In genomic region chr16:94083848-94084525, GRCm38 (mm10) we compare ENCODE assay signal across 15 mouse cellular contexts. TPM values are rescaled to one million over a fixed set of nuclear protein-coding genes. Genes with fewer than 3 reads are reported as not detected.
DNase-seq lines count a peak whose midpoint lies in the region; ATAC-seq and TF ChIP-seq lines count a peak whose summit lies in the region.
"Had no signal": no experiment of that assay in that cellular context is flagged by ENCODE, and none has a peak within 500 bp of the region (broad histone marks: within the 10 kb centered on the region; RNA-seq: fewer than 3 reads in every experiment).

No protein-coding gene starts in this region.

- no peaks in the 10 kb centered on the region for H3K9me3 ChIP-seq in embryonic facial prominence, embryonic 10.5 days
- H3K9me3 ChIP-seq in midbrain, embryonic 13.5 days: no peaks in the 10 kb centered on the region

- no peak overlapping the region for H3K4me2 ChIP-seq in midbrain, embryonic 13.5 days (replicated peaks)

- H3K9ac ChIP-seq in midbrain, embryonic 13.5 days (replicated peaks): no peak overlapping the region

- no peaks in the 10 kb centered on the region for H3K36me3 ChIP-seq in kidney, adult 2 months (ENCODE audit: control insufficient read depth, insufficient read depth, low read length)
- no peaks in the 10 kb centered on the region for H3K36me3 ChIP-seq in embryonic facial prominence, embryonic 10.5 days (replicated peaks)
- no peaks in the 10 kb centered on the region for H3K36me3 ChIP-seq in midbrain, embryonic 13.5 days

- no peak for TF ChIP-seq POLR2A in kidney, adult 2 months (IDR thresholded peaks at IDR 0.05; ENCODE audit: low read depth, low read length)

- peak overlapping the region; percentile 58 for H3K4me3 ChIP-seq in kidney, adult 2 months (ENCODE audit: insufficient read depth, low read depth, low read length)
- peak overlapping the region; percentile 56 for H3K4me3 ChIP-seq in embryonic facial prominence, embryonic 10.5 days
- 0 out of 2 replicates have a peak overlapping the region, but pooled peaks have one; percentile 32 for H3K4me3 ChIP-seq in midbrain, embryonic 13.5 days (replicated peaks)
- no peak overlapping the region for H3K4me3 ChIP-seq in layer of hippocampus, adult 2 months

- H3K4me1 ChIP-seq in kidney, adult 2 months (ENCODE audit: control insufficient read depth, insufficient read depth, low read length): no peaks in the 10 kb centered on the region
- H3K4me1 ChIP-seq in embryonic facial prominence, embryonic 10.5 days: peaks cover 51% of the 10 kb centered on the region
- H3K4me1 ChIP-seq in midbrain, embryonic 13.5 days (replicated peaks): peaks cover 28% of the 10 kb centered on the region

- ATAC-seq in midbrain, embryonic 13.5 days: no peak

- DNase-seq in kidney, adult 2 months: no peak
- DNase-seq in kidney, adult 8-10 months: no peak
- DNase-seq in R1 (ENCODE audit: low read depth, low spot score): peak; percentile 56
- peak; percentile 70 for DNase-seq in embryonic facial prominence, embryonic 10.5 days (ENCODE audit: low spot score)
- DNase-seq in layer of hippocampus, adult 2 months (ENCODE audit: low spot score in 2 of 2): no peak
- DNase-seq in layer of hippocampus, postnatal 10 days (ENCODE audit: low spot score in 2 of 2): no peak
- DNase-seq: cerebellum, adult 9-11 months; heart, postnatal 36 days; layer of hippocampus, postnatal 36 days had no signal

- TF ChIP-seq CTCF in kidney, adult 2 months (conservative IDR thresholded peaks at IDR 0.05; ENCODE audit: insufficient read depth, insufficient read length, low read depth, low read length): no peak
- no peak for TF ChIP-seq CTCF in layer of hippocampus, adult 2 months (conservative IDR thresholded peaks at IDR 0.05)

- peak overlapping the region; percentile 65; the same call in 1 of the 2 replicates for H3K27ac ChIP-seq in kidney, adult 2 months (ENCODE audit: insufficient read depth, low read depth, low read length)
- peak overlapping the region; percentile 75; the same call in 1 of the 2 replicates for H3K27ac ChIP-seq in embryonic facial prominence, embryonic 10.5 days (replicated peaks)
- H3K27ac ChIP-seq in midbrain, embryonic 13.5 days: no peak overlapping the region
- H3K27ac ChIP-seq in layer of hippocampus, adult 2 months: no peak overlapping the region

- 4% methylated on average over 41 of the region's 41 CpGs for WGBS in kidney, adult 2 months
- WGBS in embryonic facial prominence, embryonic 10.5 days: under 1% methylated on average over 41 of the region's 41 CpGs
- WGBS in midbrain, embryonic 13.5 days: under 1% methylated on average over 41 of the region's 41 CpGs

- peaks cover 20% of the 10 kb centered on the region for H3K27me3 ChIP-seq in kidney, adult 2 months (replicated peaks; ENCODE audit: control insufficient read depth, insufficient read depth, low read length)
- H3K27me3 ChIP-seq in embryonic facial prominence, embryonic 10.5 days (replicated peaks; ENCODE audit: low read depth, poor library complexity, severe bottlenecking): peaks cover 100% of the 10 kb centered on the region
- H3K27me3 ChIP-seq in midbrain, embryonic 13.5 days: peaks cover 98% of the 10 kb centered on the region

RNA-seq across cellular contexts. Expression of gene Sim2, which starts 0.7 kb away (rescaled TPM):
- polyA plus RNA-seq in kidney, adult 2 months (2012; rRNA removed): 8.1 and 9.9 TPM in 2 replicates
- 0.87 and 1.5 TPM in 2 replicates for polyA plus RNA-seq in embryonic facial prominence, embryonic 10.5 days (2016; fragmentation: Nextera tagmentation; extraction: Ambion mirVana)
- polyA plus RNA-seq in midbrain, embryonic 13.5 days (2015; fragmentation: Nextera tagmentation; extraction: Ambion mirVana): 0.24 and 0.44 TPM in 2 replicates
- total RNA-seq in layer of hippocampus, adult 2 months (2021): under 1 TPM; 0.28 to 0.64 TPM
- under 1 TPM; 0.09 to 0.65 TPM for total RNA-seq in layer of hippocampus, postnatal 10 days (2021)
- total RNA-seq: adrenal gland, postnatal 36 days; heart, postnatal 36 days; MEL had no signal
- polyA plus RNA-seq: lung, postnatal 0 days; spleen, adult 2 months; urinary bladder, adult 2 months had no signal

Comparison
In these comparisons a context has a peak if more than half of its experiments do, and no peak if none do; other contexts are left out.
1. DNase-seq: peak in R1 (single experiment) and embryonic facial prominence, embryonic 10.5 days (single experiment); none in kidney, adult 2 months (single experiment), kidney, adult 8-10 months (0 of 2), layer of hippocampus, adult 2 months (0 of 2) and layer of hippocampus, postnatal 10 days (0 of 2).
2. H3K27ac ChIP-seq: peak in kidney, adult 2 months (single experiment) and embryonic facial prominence, embryonic 10.5 days (single experiment); none in midbrain, embryonic 13.5 days (single experiment) and layer of hippocampus, adult 2 months (single experiment).